Mouse (Mus musculus): ENCODE measurements around the gene Irf3.
A peak's percentile ranks its signal among the peaks of the same experiment; 100 is the strongest.

The Irf3 gene

GRCm38 (mm10) chr7:44997231-44997939, at the start of gene Irf3:
TSS of gene Irf3 (plus strand) at chr7:44997648.
- peak; percentile 96 to 97 for DNase-seq

- no peak for DNase-seq
Observed at GRCm38 (mm10) chr7:44949922-44950321, 47.5 kb upstream of the Irf3 start.

DNA sequence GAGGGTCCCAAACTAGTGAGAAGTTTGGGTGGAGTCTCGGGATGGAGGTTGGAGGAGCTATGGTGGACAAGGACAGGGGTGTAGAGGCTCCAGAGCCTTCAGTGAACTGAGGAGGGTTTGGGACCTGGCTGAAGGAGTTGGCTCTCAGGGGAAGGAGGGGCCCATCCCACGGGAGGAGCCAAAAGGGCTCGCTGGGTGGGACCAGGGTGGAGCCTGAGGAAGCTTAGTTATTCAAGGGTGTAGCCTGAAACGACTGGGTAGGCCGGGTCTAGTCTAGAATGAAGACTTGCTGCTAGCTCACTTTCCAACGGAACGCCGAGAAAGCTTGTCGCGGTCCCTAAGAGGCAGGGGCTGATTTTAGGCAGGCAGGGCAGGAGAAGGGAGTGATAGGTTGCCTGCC, 45.5 kb upstream of the Irf3 start:
- peak; percentile 20 to 41 for DNase-seq

GRCm38 (mm10) chr7:44952611-44953306, 44.7 kb upstream of the Irf3 start:
- DNase-seq = peak; percentile 80 to 88

GRCm38 (mm10) chr7:44953561-44953960, 43.9 kb upstream of the Irf3 start:
- DNase-seq = peak in 1 of 2 experiments; percentile 17

- DNase-seq = no peak
Observed at GRCm38 (mm10) chr7:44954091-44954885, 43.2 kb upstream of the Irf3 start.

DNA sequence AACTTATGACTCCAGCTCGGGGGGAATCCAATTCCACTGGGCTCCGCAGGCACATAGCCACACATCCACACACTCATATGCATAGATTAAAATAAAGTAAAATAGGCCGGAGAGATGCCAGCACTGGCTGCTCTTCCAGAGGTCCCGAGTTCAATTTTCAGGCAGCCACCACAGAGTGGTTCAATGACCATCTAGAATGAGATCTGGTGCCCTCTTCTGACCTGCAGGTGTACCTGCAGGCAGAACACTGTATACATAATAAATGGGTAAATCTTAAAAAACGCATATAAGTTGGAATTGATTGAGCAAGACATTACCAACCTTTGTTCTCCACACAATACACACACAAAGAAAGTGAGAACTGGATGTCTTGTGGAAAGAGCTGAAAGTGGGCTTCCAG, 41.8 kb upstream of the Irf3 start:
- DNase-seq = peak in 1 of 2 experiments; percentile 53

GRCm38 (mm10) chr7:44956266-44956665, 41.2 kb upstream of the Irf3 start:
- DNase-seq = peak in 1 of 2 experiments; percentile 11

DNA sequence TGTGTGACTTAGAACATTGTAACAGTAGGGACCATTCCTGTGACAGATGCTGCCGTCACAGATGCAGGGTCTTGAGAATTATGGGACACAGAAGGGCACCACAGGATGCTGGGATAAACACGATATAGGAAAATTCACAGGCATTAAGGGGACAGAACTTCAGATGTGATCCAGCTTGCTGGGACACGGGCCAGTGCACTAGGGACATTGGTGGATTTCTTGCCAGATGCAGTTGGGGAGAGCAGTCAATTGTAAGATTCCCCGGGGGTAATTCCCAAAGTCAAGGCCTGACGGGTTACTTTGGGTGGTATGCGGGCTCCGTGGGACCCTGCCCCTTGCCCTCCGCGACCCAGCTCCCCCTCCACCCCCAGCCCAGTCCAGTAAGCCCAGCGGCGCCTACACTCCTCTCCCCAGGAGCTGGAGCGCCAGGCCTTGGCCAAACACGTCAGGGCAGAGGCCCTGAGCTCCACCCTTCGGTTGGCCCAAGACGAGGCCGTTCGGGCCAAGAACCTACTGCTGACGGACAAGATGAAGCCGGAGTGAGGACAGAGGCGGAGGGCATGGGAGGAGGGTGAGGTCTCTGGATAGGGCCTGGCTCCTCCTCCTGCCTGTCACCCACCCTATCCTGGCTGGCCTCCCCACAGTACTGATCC, 40.1 kb upstream of the Irf3 start:
- DNase-seq = peak in 1 of 2 experiments; percentile 32

DNA sequence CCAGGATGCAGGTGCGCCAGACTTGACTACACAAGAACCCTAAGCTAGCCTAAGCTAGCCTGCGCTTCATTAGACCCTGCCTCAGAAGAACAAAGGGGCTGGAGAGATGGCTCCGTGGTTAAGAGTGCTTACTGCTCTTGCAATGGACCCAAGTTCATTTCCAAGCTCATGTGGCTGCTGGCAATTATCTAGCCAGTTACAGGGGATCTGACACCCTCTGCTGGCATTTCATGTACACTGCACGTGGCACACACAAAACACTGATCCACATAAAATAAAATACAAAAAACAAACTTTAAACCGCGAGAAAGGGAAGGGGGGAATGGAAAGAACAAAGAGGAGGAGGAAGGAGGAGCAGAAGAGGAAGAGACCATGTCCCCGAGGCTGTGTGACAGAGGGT, 39.2 kb upstream of the Irf3 start:
- DNase-seq = peak in 1 of 2 experiments; percentile 67

DNA sequence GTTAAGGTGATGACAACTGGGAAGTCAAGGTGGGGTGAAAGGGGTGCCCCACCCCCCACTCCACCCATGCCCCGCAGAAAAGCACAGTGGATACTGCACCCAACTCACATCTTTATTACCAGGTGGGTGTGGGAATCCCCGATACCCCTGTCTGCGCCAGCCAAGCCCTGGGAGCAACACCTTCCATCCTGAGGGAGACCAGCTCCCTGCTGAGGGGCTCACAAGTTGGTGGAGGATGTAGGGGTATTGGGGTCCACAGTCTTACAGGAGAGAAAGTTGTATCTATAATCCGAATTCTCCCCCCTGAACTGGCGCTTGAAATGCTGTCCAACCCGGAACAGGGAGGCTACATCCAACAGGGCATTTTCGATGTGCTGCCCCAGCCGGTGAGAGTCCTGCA, 38.2 kb upstream of the Irf3 start:
- DNase-seq = peak in 1 of 2 experiments; percentile 10

GRCm38 (mm10) chr7:44959874-44960511, 37.5 kb upstream of the Irf3 start:
- DNase-seq = peak in 1 of 2 experiments; percentile 15

GRCm38 (mm10) chr7:44960512-44960910, 36.9 kb upstream of the Irf3 start:
- DNase-seq = peak in 1 of 2 experiments; percentile 13

DNA sequence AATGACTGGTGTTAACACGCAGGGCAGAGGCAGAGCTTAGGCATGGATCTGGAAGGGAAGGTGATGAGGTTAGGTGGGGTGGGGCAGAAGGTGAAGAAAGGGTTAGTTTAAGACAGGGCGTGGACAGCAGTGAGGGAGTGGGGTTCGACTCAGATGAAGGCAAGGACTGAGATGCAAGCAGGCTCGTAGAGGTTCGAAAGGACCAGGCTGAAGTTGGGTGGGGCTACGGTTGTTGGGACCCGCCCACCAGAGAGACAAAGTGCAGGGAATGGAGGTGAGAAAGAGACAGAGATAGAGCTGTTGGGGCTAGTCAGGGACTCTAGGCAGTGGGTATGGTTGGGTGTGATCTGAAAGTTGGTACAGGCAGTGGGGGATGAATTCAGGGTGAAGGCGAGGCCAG, 35.1 kb upstream of the Irf3 start:
- DNase-seq = no peak

- no peak for DNase-seq
Observed at GRCm38 (mm10) chr7:44962831-44963230, 34.6 kb upstream of the Irf3 start.

- peak in 1 of 2 experiments; percentile 12 for DNase-seq
Observed at GRCm38 (mm10) chr7:44964990-44965389, 32.5 kb upstream of the Irf3 start.

DNA sequence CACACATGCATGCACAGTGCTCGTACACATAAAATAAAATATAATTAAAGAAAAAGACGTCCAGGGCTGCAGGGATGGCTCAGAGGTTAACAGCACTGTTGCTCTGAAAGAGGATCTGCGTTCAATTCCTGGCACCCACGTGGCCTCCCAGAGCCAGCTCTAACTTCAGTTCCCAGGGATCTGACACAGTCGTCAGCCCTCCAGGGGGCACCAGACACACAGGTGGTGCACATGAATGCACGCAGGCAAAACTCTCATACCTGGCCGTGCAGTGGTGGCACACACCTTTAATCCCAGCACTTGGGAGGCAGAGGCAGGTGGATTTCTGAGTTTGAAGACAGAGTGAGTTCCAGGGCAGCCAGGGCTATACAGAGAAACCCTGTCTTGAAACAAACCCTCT, 31.5 kb upstream of the Irf3 start:
- peak in 1 of 2 experiments; percentile 27 for DNase-seq

- DNase-seq = no peak
Observed at GRCm38 (mm10) chr7:44966638-44967037, 30.8 kb upstream of the Irf3 start.

DNA sequence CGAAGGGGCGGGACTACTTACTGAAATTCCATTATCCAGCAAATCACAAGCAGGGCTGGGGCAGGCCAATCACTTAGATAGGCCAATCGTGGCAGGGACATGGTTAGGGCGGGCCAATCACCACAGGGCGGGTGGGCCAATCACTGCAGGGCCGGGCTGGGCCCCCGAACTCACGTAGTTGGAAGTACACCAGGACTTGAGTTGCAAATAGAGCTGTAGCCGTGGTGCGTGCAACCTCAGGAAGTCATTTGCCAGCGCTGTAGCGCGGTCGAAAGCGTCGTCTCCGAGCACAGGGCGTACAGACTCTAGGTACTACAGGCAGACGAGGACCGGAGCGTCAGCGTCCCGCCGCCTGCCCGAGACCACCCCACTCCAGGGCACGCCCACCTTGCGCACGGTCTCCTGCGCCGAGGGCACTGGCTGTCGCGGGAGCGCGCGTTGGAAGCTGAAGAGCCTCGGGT, 27.2 kb upstream of the Irf3 start:
- peak; percentile 78 to 86 for DNase-seq

GRCm38 (mm10) chr7:44971142-44971541, 26.3 kb upstream of the Irf3 start:
- DNase-seq = no peak

DNA sequence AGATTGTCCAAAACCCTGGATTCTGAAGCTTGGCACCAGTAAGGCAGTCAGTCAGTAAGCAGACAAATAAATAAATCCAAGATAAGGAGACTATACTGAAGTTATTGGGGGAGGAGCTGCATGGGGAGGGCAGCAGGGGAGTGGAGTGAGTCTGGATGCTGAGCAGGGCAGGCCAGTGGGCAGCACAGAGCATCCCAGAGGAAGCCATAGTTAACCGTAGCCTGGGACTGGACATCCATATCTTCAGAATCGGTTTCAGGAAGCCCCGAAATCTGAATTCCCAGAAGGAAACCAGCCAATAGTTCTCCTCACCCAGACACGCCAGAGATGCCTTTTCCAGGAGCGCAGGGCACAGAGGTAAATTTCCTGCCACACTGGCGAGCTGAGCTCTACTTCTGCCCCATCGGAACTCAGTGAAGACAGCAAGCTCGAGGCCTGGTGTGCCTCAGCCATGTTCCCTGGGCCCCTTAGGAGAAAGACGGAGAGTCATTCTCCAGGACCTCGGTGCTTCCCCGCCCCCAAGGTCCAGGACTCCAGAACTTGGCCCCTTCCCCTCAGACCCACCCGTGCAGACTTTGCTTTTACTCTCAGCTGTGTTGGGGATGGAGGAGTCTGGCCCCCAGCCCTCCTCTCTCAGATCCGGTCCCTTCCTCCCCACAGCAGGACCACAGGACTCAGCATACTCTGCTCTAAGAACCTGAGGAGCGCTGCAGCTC, 23.9 kb upstream of the Irf3 start:
- DNase-seq = peak; percentile 50 to 57

Data from cerebellum, postnatal 25 days (tissue).